Mouse (Mus musculus) kidney, embryonic 14.5 days (tissue): Measurements from ENCODE around the gene Myo5c. TPM values are rescaled to one million over a fixed set of nuclear protein-coding genes. Genes with fewer than 3 reads are reported as not detected.

ENCODE experiments used
- ATAC-seq: fragments of 200-750 bp; cut with Nextera tagmentation; 2 replicates; pipeline ENCODE4 v1.8.0; 2017; ENCODE audit warnings: moderate number of reproducible peaks, mild to moderate bottlenecking, moderate TSS enrichment, moderate library complexity; ENCODE audit not compliant: low FRiP score, low TSS enrichment
- H3K27ac ChIP-seq: fragments of 300-500 bp; sonication (generic); 2 replicates; pipeline ENCODE4 v1.5.1; 2014; ENCODE audit warnings: low read depth, mild to moderate bottlenecking, low read length, moderate library complexity, mixed read lengths
- H3K27me3 ChIP-seq: fragments of 300-500 bp; sonication (generic); 2 replicates; pipeline ENCODE4 v1.6.1; 2014; ENCODE audit warnings: mild to moderate bottlenecking, low read length; ENCODE audit not compliant: control insufficient read depth, insufficient read depth
- H3K36me3 ChIP-seq: fragments of 300-500 bp; sonication (generic); 2 replicates; pipeline ENCODE4 v1.6.1; 2014; ENCODE audit warnings: low read length, mixed read lengths; ENCODE audit not compliant: control insufficient read depth, insufficient read depth
- H3K4me1 ChIP-seq: fragments of 300-500 bp; sonication (generic); 2 replicates; pipeline ENCODE4 v1.6.1; 2014; ENCODE audit warnings: low read length, mixed read lengths; ENCODE audit not compliant: control insufficient read depth, insufficient read depth
- H3K4me2 ChIP-seq: fragments of 300-500 bp; sonication (generic); replicated peaks from 2 replicates; pipeline ENCODE4 v1.6.1; 2014; ENCODE audit warnings: low read depth, mild to moderate bottlenecking, low read length
- H3K4me3 ChIP-seq: fragments of 300-500 bp; sonication (generic); 2 replicates; pipeline ENCODE4 v1.5.1; 2014; ENCODE audit warnings: mild to moderate bottlenecking, low read length
- H3K9ac ChIP-seq: fragments of 300-500 bp; sonication (generic); 2 replicates; pipeline ENCODE4 v1.6.1; 2014; ENCODE audit warnings: low read depth, mild to moderate bottlenecking, low read length, moderate library complexity
- H3K9me3 ChIP-seq: fragments of 300-500 bp; sonication (generic); 2 replicates; pipeline ENCODE4 v1.6.1; 2016; ENCODE audit warnings: low read length; ENCODE audit not compliant: control insufficient read depth
- WGBS: fragments of 180-500 bp; shearing (Covaris S2); extraction: QIAGEN DNeasy Blood & Tissue Kit; methylation state at CpG from one replicate; pipeline ENCODE4 v1.1.7; 2014; 5-methylcytosine and 5-hydroxymethylcytosine counted together
- polyA plus RNA-seq: library from polyadenylated mRNA; unstranded; fragments of >200 nt; fragmentation: Nextera tagmentation; extraction: Ambion mirVana; gene quantifications from 2 replicates; pipeline ENCODE4 v1.2.1, GENCODE M21; 2014

Myo5c gene
- polyA plus RNA-seq, 1 experiment from 2014 or later = 3.9 TPM

DNA sequence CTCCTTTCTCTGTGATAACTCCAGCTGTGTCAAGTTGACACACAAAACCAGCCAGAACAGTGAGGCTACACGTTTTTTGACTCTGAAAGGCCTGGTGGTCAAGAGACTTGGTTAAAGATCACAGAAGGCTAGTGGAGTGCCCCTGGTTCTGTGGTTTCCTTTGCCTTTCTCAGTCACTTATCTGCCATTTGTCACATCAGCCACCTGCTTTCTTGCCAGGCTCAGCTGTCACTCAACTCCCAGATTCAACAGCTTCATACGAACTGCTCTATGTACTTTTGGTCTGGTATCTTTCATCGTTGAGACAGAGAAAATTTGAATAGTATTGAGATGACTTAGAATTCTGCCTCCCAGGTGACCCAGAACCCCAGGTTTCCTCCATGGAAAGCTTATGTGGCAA lies 21.9 kb downstream of the Myo5c start:
- Histone ChIP-seq H3K4me1 (peaks cover 23% of the 10 kb centered on the region), H3K27ac (peak overlapping the region; percentile 52), H3K4me3 (no peak overlapping the region), H3K36me3 (no peaks in the 10 kb centered on the region), H3K9me3 (no peaks in the 10 kb centered on the region), H3K4me2 (no peak overlapping the region), H3K9ac (no peak overlapping the region), H3K27me3 (no peaks in the 10 kb centered on the region)
- WGBS = 48% methylated on average over 3 of the region's 3 CpGs
- no peak for ATAC-seq

DNA sequence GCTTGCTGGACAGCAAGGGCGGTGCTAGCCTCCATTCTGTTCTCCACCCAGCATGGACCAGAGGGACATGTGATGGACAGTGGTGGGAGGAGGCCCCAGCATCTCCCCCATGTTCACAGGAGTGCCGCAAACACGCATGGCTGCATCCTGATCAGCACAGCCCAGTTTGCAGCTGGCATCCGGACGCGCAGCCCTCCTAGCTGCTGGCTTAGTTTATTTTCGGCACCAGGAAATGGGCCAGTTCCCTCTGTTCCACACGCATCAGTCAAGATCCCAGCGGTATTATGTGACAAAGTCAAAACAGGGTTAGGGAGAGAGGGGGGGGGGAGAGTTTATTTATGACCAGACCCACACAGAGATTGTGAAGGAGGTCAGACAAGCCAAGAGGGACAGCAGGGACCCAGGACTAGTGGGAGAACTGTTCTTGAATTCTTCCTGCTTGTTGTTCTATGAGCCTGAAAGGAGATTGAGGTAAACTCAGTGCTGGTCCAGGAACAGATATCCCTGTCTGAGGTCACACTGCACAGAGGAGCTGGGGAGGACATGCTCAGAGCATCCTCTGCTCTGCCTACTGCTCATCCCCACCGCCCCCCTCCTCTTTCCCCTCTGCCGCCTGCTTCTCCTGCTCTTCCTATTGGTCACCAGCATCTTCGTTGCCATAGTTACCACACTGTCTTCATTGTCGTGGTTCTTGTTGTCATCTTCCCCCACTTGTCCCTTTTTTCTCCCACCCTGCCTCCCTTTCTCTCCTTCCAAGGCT lies 22.6 kb downstream of the Myo5c start:
- H3K27ac ChIP-seq = peak overlapping the region; percentile 52
- H3K9me3 ChIP-seq = no peaks in the 10 kb centered on the region
- 23% methylated on average over 13 of the region's 13 CpGs for WGBS
- no peak overlapping the region for H3K9ac ChIP-seq
- 0 out of 2 replicates have a peak overlapping the region, but pooled peaks have one; percentile 5 for H3K4me2 ChIP-seq
- peak; percentile 93 for ATAC-seq
- no peaks in the 10 kb centered on the region for H3K36me3 ChIP-seq
- no peak overlapping the region for H3K4me3 ChIP-seq
- H3K27me3 ChIP-seq = no peaks in the 10 kb centered on the region
- peaks cover 23% of the 10 kb centered on the region for H3K4me1 ChIP-seq

DNA sequence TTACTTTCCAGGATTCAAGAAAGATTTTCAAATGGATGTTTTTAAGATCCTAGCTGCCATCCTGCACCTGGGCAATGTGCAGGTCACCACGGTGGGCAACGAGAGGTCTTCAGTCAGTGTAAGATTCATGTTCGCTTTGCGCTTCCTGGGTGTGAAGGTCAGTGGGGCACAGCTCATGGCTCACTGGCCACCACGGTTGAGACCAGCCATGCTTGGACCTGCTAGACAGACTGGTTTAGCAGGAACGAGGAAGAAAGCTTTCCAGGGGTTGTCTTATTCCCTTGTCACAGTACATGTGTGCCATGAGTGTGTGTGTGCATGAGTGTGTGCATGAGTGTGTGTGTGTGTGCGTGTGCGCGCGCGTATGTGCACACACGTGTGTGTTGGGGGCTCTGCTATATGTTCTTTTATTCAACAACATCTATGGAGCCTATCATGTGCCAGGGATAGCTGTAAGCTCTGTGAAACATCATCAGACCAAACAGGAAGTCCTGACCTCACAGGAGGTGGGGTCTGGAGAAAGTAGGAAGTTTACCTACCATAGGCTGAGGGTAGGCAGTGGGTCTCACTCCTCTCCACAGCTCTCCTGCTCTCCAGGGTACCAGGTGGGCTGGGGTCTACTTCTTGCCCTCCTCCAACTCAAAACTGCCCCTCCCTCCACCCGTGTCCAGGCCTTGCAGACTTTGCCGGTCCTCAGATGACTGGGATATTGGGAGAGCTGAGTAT lies 24.2 kb downstream of the Myo5c start:
- Histone ChIP-seq H3K27ac (peak overlapping the region; percentile 71; the same call in 1 of the 2 replicates), H3K4me2 (no peak overlapping the region), H3K9me3 (no peaks in the 10 kb centered on the region), H3K4me3 (no peak overlapping the region), H3K27me3 (no peaks in the 10 kb centered on the region), H3K36me3 (no peaks in the 10 kb centered on the region), H3K9ac (no peak overlapping the region), H3K4me1 (peaks cover 25% of the 10 kb centered on the region)
- ATAC-seq = peak; percentile 34
- WGBS = 65% methylated on average over 14 of the region's 14 CpGs

DNA sequence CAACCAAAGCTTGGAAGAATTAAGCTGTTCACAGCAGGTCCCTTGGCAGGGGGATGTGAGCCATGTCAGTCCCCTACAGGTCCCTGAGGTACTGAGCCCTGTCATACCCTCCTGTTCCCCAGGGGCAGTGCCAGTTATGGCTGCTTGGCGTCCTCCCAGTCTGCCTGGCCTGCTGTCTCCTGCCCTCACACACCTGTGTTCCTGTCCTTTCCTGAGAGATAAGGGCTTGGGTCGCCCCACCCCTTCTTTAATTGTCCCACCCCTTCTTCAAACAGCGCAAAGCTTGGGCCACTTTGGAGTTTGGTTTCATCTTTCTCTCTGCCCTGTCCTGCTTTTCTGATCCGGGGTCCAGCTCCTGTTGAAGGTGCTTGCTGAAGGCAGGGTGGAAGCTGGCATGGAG lies 27.0 kb downstream of the Myo5c start:
- H3K27me3 ChIP-seq = no peaks in the 10 kb centered on the region
- no peak overlapping the region for H3K4me2 ChIP-seq
- no peak overlapping the region for H3K4me3 ChIP-seq
- no peaks in the 10 kb centered on the region for H3K9me3 ChIP-seq
- H3K27ac ChIP-seq = no peak overlapping the region; the same call in 1 of the 2 replicates
- no peak overlapping the region for H3K9ac ChIP-seq
- H3K36me3 ChIP-seq = no peaks in the 10 kb centered on the region
- 63% methylated on average over 4 of the region's 4 CpGs for WGBS
- peaks cover 28% of the 10 kb centered on the region for H3K4me1 ChIP-seq
- ATAC-seq = no peak

DNA sequence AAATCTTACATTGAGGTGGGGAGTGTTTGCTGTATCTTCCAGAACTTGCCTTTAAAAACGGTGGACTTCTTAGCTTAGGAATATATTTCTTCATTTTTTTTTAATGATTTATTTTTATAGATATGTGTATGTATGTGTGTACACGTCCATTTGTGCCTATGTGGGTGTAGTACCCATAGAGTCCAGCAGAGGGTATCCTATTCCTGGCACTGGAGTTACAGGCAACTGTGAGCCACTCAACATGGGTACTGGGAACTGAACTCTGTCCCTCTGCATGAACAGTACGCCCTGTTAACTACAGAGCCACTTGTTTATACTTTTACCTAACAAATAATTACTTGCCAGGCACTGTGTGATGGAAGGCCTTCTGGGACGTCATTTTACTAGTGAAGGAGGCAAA lies 27.8 kb downstream of the Myo5c start:
- WGBS = 93% methylated on average over 4 of the region's 4 CpGs

DNA sequence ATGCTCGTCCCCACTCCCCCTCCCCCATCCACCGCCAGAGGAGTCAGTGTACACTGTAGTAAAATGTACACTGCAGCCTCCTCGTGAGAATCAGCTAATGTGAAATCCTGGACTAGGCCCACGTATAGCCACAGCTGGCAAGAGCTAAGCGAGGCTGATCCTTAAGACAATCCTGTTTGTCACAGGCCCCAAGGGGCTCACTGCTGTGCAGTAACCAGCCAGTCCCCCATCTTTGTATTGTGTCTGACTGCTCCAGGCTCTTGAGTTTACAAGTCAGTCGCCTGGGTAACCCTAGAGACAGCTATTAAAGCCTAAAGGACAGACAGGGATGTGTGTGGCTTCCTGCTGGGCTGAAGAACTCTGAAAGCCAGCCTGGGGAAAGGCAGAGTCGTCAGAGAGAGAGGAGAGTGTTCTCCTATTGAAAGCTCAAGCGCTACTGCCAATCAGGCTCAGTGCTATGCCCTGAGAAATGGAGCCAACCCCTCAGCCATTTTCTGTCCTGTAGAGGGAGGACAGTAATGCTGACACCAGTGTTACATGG lies 29.6 kb downstream of the Myo5c start:
- no peaks in the 10 kb centered on the region for H3K36me3 ChIP-seq
- no peak overlapping the region for H3K9ac ChIP-seq
- H3K4me1 ChIP-seq = peaks cover 12% of the 10 kb centered on the region
- no peak overlapping the region for H3K4me2 ChIP-seq
- 17% methylated on average over 8 of the region's 8 CpGs for WGBS
- peak; percentile 36; the same call in 1 of the 2 replicates for ATAC-seq
- H3K4me3 ChIP-seq = no peak overlapping the region
- H3K9me3 ChIP-seq = no peaks in the 10 kb centered on the region
- H3K27me3 ChIP-seq = no peaks in the 10 kb centered on the region
- H3K27ac ChIP-seq = no peak overlapping the region; the same call in 1 of the 2 replicates

More for the DNA sequence above, 27.8 kb downstream of the Myo5c start:
- no peak overlapping the region for H3K4me2 ChIP-seq
- H3K36me3 ChIP-seq = no peaks in the 10 kb centered on the region
- ATAC-seq = no peak
- H3K4me1 ChIP-seq = peaks cover 24% of the 10 kb centered on the region
- H3K9me3 ChIP-seq = no peaks in the 10 kb centered on the region
- no peak overlapping the region for H3K4me3 ChIP-seq
- no peak overlapping the region for H3K9ac ChIP-seq
- H3K27me3 ChIP-seq = no peaks in the 10 kb centered on the region
- no peak overlapping the region for H3K27ac ChIP-seq

DNA sequence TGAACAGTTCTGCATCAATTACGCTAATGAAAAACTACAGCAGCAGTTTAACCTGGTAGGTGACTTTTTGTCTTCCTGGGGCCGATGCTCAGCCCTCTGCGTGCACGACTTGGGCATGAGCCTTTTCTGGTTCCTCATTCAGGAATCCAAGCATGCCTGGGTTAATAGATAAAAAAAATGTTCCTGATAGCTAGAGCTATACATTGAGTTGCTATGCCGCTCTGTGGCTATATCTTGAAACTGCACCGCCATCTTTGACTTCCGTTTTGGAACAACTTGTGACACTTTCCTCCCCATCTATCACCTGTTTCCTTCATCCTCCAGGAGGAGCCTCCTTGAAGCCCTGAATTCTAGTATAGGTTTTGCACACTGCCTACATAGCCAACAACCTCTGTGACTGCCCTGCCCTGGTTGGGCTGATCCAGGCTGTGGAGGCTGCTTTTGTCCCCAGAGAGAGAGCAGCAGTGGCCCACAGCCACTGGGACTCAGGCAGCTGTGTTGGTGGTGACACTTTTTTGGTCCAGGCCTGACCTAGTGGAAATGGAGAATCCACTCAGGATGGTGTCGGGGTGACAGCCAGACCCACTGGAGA lies 30.5 kb downstream of the Myo5c start:
- 78% methylated on average over 8 of the region's 8 CpGs for WGBS

DNA sequence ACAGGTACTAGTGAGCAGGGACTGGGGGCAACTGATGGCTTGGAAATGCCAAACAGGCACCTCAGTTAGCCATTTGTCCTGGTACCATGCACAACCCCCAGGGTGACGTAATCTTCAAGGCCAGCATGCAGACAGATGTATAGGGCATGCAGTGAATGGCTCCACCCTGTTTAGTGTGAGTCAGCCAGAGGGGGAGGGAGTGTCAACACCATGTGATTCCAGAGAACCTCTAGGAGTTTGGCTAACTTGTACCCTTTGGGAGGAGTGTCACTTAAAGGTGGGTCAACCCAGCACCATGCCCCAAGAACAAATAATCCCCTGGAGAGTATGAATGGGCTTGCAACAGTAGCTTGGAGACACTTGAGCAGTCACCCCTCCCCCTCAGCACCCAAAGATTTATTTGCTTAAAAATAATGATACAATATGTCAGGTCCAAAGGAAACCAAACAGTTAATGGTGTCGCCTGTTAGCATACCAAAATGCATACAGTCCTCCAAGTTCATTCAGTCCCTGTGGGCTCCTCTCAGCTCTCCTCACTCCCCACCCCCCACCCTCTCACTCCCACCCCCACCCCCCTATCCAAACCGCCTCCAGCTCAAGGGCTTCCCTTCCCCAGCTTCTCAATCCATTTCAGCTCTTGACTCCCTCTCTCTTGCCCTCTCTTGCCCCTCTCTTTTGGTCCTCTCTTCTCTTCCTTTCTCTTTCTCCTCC lies 32.3 kb downstream of the Myo5c start:
- peak; percentile 45; the same call in 1 of the 2 replicates for ATAC-seq
- H3K27ac ChIP-seq = no peak overlapping the region
- no peak overlapping the region for H3K4me3 ChIP-seq
- no peaks in the 10 kb centered on the region for H3K9me3 ChIP-seq
- 58% methylated on average over 3 of the region's 3 CpGs for WGBS
- no peaks in the 10 kb centered on the region for H3K27me3 ChIP-seq
- no peak overlapping the region for H3K9ac ChIP-seq
- peaks cover 12% of the 10 kb centered on the region; the same call in 1 of the 2 replicates for H3K4me1 ChIP-seq
- no peak overlapping the region for H3K4me2 ChIP-seq
- no peaks in the 10 kb centered on the region for H3K36me3 ChIP-seq

More for the DNA sequence above, 30.5 kb downstream of the Myo5c start:
- Histone ChIP-seq H3K4me2 (no peak overlapping the region), H3K9ac (no peak overlapping the region), H3K36me3 (no peaks in the 10 kb centered on the region), H3K27ac (no peak overlapping the region), H3K4me3 (no peak overlapping the region), H3K27me3 (no peaks in the 10 kb centered on the region), H3K9me3 (no peaks in the 10 kb centered on the region), H3K4me1 (peaks cover 12% of the 10 kb centered on the region; the same call in 1 of the 2 replicates)
- ATAC-seq = no peak
